ENCODE assay signal across 37 mouse cellular contexts in genomic region chr1:175707599-175707998, GRCm38 (mm10). TPM values are rescaled to one million over a fixed set of nuclear protein-coding genes. Genes with fewer than 3 reads are reported as not detected.
"Had no signal": no experiment of that assay in that cellular context is flagged by ENCODE, and none has a peak within 500 bp of the region (broad histone marks: within the 10 kb centered on the region; RNA-seq: fewer than 3 reads in every experiment).

No protein-coding gene starts in this region.

- H3K4me3 ChIP-seq: gastrocnemius, adult 2 months; heart, adult 2 months; heart, embryonic 13.5 days; heart, embryonic 15.5 days; hindbrain, embryonic 13.5 days; hindbrain, embryonic 15.5 days; limb, embryonic 13.5 days; limb, embryonic 15.5 days; liver, embryonic 12.5 days had no signal

- H3K9me3 ChIP-seq: heart, embryonic 13.5 days; heart, embryonic 15.5 days; hindbrain, embryonic 13.5 days; hindbrain, embryonic 15.5 days; limb, embryonic 13.5 days; limb, embryonic 15.5 days; liver, embryonic 12.5 days had no signal

- ATAC-seq: hindbrain, postnatal 0 days; liver, embryonic 12.5 days had no signal

- H3K4me1 ChIP-seq: hindbrain, embryonic 13.5 days; hindbrain, embryonic 15.5 days; limb, embryonic 13.5 days; liver, embryonic 12.5 days had no signal

- H3K36me3 ChIP-seq: heart, embryonic 13.5 days; heart, embryonic 15.5 days; hindbrain, embryonic 13.5 days; hindbrain, embryonic 15.5 days; limb, embryonic 13.5 days; limb, embryonic 15.5 days; liver, embryonic 12.5 days had no signal

- H3K27ac ChIP-seq: gastrocnemius, adult 2 months; heart, adult 2 months; heart, embryonic 13.5 days; heart, embryonic 15.5 days; hindbrain, embryonic 13.5 days; hindbrain, embryonic 15.5 days; hindbrain, postnatal 0 days; kidney, postnatal 0 days; limb, embryonic 13.5 days; limb, embryonic 15.5 days; liver, embryonic 12.5 days had no signal

- DNase-seq: gastrocnemius, adult 2 months; gastrocnemius, postnatal 10 days; gastrocnemius, postnatal 25 days; heart, adult 2 months; heart, postnatal 36 days; kidney, adult 11 months; kidney, adult 9 months; kidney, postnatal 14 days; kidney, postnatal 36 days; layer of hippocampus, adult 9-11 months; layer of hippocampus, postnatal 36 days; left cerebral cortex, postnatal 4 days had no signal

- H3K4me2 ChIP-seq: heart, embryonic 11.5 days; heart, embryonic 13.5 days; heart, embryonic 15.5 days; hindbrain, embryonic 13.5 days; hindbrain, embryonic 15.5 days; limb, embryonic 13.5 days; limb, embryonic 15.5 days; liver, embryonic 12.5 days had no signal

- H3K27me3 ChIP-seq: heart, embryonic 13.5 days; heart, embryonic 15.5 days; hindbrain, embryonic 13.5 days; hindbrain, embryonic 15.5 days; limb, embryonic 13.5 days; limb, embryonic 15.5 days; liver, embryonic 12.5 days had no signal

- H3K9ac ChIP-seq: heart, embryonic 13.5 days; heart, embryonic 15.5 days; hindbrain, embryonic 13.5 days; hindbrain, embryonic 15.5 days; limb, embryonic 13.5 days; limb, embryonic 15.5 days; liver, embryonic 12.5 days had no signal

RNA-seq across cellular contexts. Expression of gene Wdr64, which starts 9.2 kb away (rescaled TPM):
- total RNA-seq: gastrocnemius, adult 2 months; gastrocnemius, postnatal 10 days; gastrocnemius, postnatal 25 days; gastrocnemius, postnatal 4 days; heart, adult 2 months; heart, postnatal 14 days; heart, postnatal 36 days; hematopoietic stem cell, adult 5-6 weeks; hindbrain, postnatal 0 days; layer of hippocampus, adult 18-20 months; layer of hippocampus, adult 8-10 months; layer of hippocampus, postnatal 14 days; layer of hippocampus, postnatal 36 days; left cerebral cortex, adult 18-20 months; left cerebral cortex, adult 8-10 months; left cerebral cortex, postnatal 10 days; left cerebral cortex, postnatal 25 days; left cerebral cortex, postnatal 4 days; liver, adult 2 months had no signal
- polyA plus RNA-seq: heart, adult 2 months; heart, embryonic 11.5 days; heart, embryonic 13.5 days; heart, embryonic 15.5 days; heart, postnatal 0 days; hindbrain, embryonic 13.5 days; hindbrain, embryonic 15.5 days; hindbrain, postnatal 0 days; intestine, embryonic 14.5 days; kidney, postnatal 0 days; large intestine, adult 2 months; limb, embryonic 11.5 days; limb, embryonic 13.5 days; limb, embryonic 15.5 days; liver, adult 2 months; liver, embryonic 12.5 days had no signal
